Mouse (Mus musculus) limb, embryonic 14.5 days (tissue): ENCODE results near the gene Msx2. TPM values are rescaled to one million over a fixed set of nuclear protein-coding genes. Genes with fewer than 3 reads are reported as not detected.
A peak's percentile ranks its signal among the peaks of the same experiment; 100 is the strongest.

Experiments
- ATAC-seq: fragments of 200-750 bp; cut with Nextera tagmentation; 2 replicates; pipeline ENCODE4 v1.8.0; 2017; ENCODE audit warnings: low read depth, moderate number of reproducible peaks, moderate TSS enrichment; ENCODE audit not compliant: low FRiP score
- DNase-seq: peaks from one replicate; pipeline ENCODE4 v3.0.0-alpha.2; 2015; ENCODE audit warnings: low spot score
- H3K27ac ChIP-seq: fragments of 300-500 bp; sonication (generic); replicated peaks from 2 replicates; pipeline ENCODE4 v1.5.1; 2014; ENCODE audit warnings: low read depth, mild to moderate bottlenecking, low read length, moderate library complexity, mixed read lengths
- H3K27me3 ChIP-seq: fragments of 300-500 bp; sonication (generic); 2 replicates; pipeline ENCODE4 v1.6.1; 2014; ENCODE audit warnings: low read length, mixed read lengths; ENCODE audit not compliant: control insufficient read depth, insufficient read depth
- H3K36me3 ChIP-seq: fragments of 300-500 bp; sonication (generic); 2 replicates; pipeline ENCODE4 v1.6.1; 2014; ENCODE audit warnings: mild to moderate bottlenecking, low read length, moderate library complexity, mixed read lengths; ENCODE audit not compliant: control insufficient read depth, insufficient read depth
- H3K4me1 ChIP-seq: fragments of 300-500 bp; sonication (generic); 2 replicates; pipeline ENCODE4 v1.6.1; 2014; ENCODE audit warnings: antibody characterized with exemption, low read length, mixed read lengths; ENCODE audit not compliant: control insufficient read depth, insufficient read depth
- H3K4me2 ChIP-seq: fragments of 300-500 bp; sonication (generic); replicated peaks from 2 replicates; pipeline ENCODE4 v1.6.1; 2014; ENCODE audit warnings: low read depth, mild to moderate bottlenecking, low read length, moderate library complexity; ENCODE audit not compliant: severe bottlenecking
- H3K4me3 ChIP-seq: fragments of 300-500 bp; sonication (generic); replicated peaks from 2 replicates; pipeline ENCODE4 v1.5.1; 2014; ENCODE audit warnings: low read length
- H3K9ac ChIP-seq: fragments of 300-500 bp; sonication (generic); 2 replicates; pipeline ENCODE4 v1.6.1; 2014; ENCODE audit warnings: mild to moderate bottlenecking, low read depth, low read length, moderate library complexity; ENCODE audit not compliant: severe bottlenecking
- H3K9me3 ChIP-seq: fragments of 300-500 bp; sonication (generic); 2 replicates; pipeline ENCODE4 v1.6.1; 2016; ENCODE audit warnings: low read length; ENCODE audit not compliant: control insufficient read depth
- POLR2A ChIP-seq: fragments of 200-500 bp; IDR thresholded peaks from 2 replicates; pipeline ENCODE4 v1.8.0; 2012; ENCODE audit warnings: inconsistent platforms, mild to moderate bottlenecking, moderate library complexity, borderline replicate concordance; ENCODE audit not compliant: insufficient read depth, insufficient read length; ENCODE audit errors: extremely low read depth
- WGBS: fragments of 180-500 bp; shearing (Covaris S2); extraction: QIAGEN DNeasy Blood & Tissue Kit; methylation state at CpG from one replicate; pipeline ENCODE4 v1.1.7; 2014; 5-methylcytosine and 5-hydroxymethylcytosine counted together
- polyA plus RNA-seq, 2 experiments: library from polyadenylated mRNA; depleted of rRNA in 1 of 2; stranded (reverse) in 1 of 2; unstranded in 1 of 2; fragments of >200 nt; fragmentation: Nextera tagmentation in 1 of 2; extraction: Ambion mirVana in 1 of 2; gene quantifications; 2 replicates each; pipeline versions ENCODE4 v1.2.1 to v1.2.3; 2012 to 2014

The Msx2 gene
- polyA plus RNA-seq, 2 experiments = 17.5 to 19.4 TPM

DNA sequence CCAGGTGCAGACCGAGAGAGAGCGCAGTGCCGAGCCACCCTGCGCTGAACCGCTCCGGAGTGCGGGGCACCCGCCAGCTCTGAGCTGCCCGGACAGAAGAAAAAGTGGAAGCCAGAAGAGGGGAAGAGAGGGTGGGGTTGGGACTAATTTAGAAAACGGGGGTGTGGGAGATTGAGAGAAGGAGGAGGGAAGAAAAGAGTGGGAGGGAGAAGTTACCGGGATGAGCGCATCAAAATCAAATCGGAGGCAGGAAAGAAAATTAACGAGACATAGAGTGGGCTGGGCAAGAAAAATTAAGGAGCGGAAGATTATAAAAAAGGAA, 10.3 kb downstream of the Msx2 start:
- no peak overlapping the region for H3K27ac ChIP-seq

DNA sequence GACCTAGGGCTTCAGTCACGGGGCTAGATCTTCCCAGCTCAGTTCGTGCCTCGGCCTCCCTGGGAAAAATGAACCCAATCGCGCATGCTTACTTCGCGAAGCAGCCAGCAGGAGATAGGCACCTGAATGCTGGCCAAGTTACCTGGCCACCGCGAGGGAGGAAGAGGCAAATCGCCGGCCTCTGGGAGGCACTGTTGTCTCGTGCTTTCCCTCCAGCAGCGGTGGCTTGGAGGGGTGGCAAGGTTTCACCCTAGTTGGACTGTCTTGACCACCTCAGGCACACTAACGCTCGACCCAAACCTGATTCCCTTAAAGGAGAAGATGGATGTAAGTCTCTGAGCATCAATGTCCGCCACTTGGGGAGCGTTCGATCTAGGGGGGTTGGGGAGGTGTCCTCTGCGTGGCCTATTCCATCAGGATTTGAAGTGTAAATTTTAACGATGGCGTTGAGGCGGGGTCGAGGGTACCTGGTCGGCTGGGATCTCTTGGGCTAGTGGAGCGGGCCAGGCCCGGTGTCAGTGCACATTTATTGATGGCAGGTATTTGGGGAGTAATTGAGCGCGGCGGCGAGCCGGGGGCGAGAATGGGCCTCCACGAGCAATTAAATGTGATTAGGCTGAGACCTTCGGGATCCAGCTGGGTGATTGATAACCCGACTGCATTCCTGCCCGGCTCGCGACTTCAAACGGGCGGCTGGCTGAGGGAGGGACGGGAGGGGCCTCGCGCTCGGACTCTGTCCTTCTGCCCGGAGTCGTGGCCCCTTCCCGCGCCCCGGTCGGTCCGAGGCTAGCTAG, 10.8 kb downstream of the Msx2 start:
- ATAC-seq = no peak
- H3K27me3 ChIP-seq = peaks cover 51% of the 10 kb centered on the region
- no peak for DNase-seq
- H3K4me2 ChIP-seq = peak overlapping the region; percentile 79
- H3K9me3 ChIP-seq = no peaks in the 10 kb centered on the region
- no peaks in the 10 kb centered on the region for H3K36me3 ChIP-seq
- peaks cover 7% of the 10 kb centered on the region for H3K4me1 ChIP-seq
- H3K27ac ChIP-seq = no peak overlapping the region
- H3K4me3 ChIP-seq = peak overlapping the region; percentile 33
- no peak for TF ChIP-seq POLR2A
- 1% methylated on average over 51 of the region's 51 CpGs for WGBS
- peak overlapping the region; percentile 37 for H3K9ac ChIP-seq

More for the DNA sequence above, 10.3 kb downstream of the Msx2 start:
- peak overlapping the region; percentile 37 for H3K9ac ChIP-seq
- DNase-seq (no peak), ATAC-seq (no peak)
- peak overlapping the region; percentile 79 for H3K4me2 ChIP-seq
- peak overlapping the region; percentile 33 for H3K4me3 ChIP-seq
- TF ChIP-seq POLR2A = no peak
- no peaks in the 10 kb centered on the region for H3K36me3 ChIP-seq
- H3K9me3 ChIP-seq = no peaks in the 10 kb centered on the region
- peaks cover 51% of the 10 kb centered on the region for H3K27me3 ChIP-seq
- WGBS = under 1% methylated on average over 15 of the region's 15 CpGs
- peaks cover 7% of the 10 kb centered on the region for H3K4me1 ChIP-seq

DNA sequence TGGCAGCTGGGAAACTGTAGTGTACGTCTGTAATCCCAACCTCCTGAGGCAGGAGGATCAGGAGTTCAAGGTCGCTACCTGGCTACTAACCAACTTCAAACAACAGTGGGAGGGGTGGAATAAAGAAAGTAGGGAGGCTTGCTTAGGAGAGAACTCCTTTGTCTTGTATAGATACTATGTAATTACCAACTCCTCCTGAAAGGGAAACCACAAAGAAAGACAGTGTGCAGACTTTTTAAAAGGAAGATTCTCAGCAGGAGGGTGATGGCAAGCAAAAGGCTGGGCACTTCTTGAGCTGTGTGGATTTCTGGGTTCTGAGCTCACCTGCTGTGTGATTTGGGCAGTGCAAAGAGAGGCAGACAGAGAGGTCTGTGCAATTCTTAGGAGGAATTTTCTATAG, 11.5 kb downstream of the Msx2 start:
- Histone ChIP-seq H3K9me3 (no peaks in the 10 kb centered on the region), H3K9ac (no peak overlapping the region), H3K4me3 (no peak overlapping the region), H3K36me3 (no peaks in the 10 kb centered on the region), H3K27me3 (peaks cover 46% of the 10 kb centered on the region), H3K4me2 (no peak overlapping the region), H3K27ac (no peak overlapping the region), H3K4me1 (peaks cover 7% of the 10 kb centered on the region)
- no peak for TF ChIP-seq POLR2A
- 50% methylated on average over 2 of the region's 2 CpGs for WGBS
- no peak for ATAC-seq
- DNase-seq = no peak

DNA sequence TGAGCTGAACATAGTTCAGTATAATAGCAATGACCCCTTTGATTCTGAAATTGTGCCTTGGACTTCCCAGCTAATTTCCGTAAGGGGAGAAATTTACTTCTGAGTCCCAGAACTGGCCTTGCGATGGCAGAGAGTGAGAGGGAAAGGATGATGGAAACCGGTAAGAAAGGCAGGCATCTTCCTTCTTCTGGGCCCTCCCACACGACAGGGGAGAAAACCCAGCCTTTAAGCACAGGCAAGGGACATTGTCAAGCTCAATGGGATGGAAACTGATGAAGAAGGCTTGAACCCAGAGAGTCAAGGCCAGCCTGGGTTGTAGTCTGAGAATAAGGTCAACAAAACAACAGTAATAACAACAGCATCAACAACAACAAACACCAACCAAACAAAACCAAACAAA, 14.1 kb downstream of the Msx2 start:
- ATAC-seq = no peak
- H3K4me1 ChIP-seq = peaks cover 7% of the 10 kb centered on the region; the same call in 1 of the 2 replicates
- no peaks in the 10 kb centered on the region for H3K36me3 ChIP-seq
- no peak overlapping the region for H3K9ac ChIP-seq
- 71% methylated on average over 4 of the region's 4 CpGs for WGBS
- no peaks in the 10 kb centered on the region for H3K9me3 ChIP-seq
- H3K4me2 ChIP-seq = no peak overlapping the region
- no peak for TF ChIP-seq POLR2A
- H3K27me3 ChIP-seq = peaks cover 22% of the 10 kb centered on the region
- no peak overlapping the region for H3K27ac ChIP-seq
- H3K4me3 ChIP-seq = no peak overlapping the region
- DNase-seq = no peak

DNA sequence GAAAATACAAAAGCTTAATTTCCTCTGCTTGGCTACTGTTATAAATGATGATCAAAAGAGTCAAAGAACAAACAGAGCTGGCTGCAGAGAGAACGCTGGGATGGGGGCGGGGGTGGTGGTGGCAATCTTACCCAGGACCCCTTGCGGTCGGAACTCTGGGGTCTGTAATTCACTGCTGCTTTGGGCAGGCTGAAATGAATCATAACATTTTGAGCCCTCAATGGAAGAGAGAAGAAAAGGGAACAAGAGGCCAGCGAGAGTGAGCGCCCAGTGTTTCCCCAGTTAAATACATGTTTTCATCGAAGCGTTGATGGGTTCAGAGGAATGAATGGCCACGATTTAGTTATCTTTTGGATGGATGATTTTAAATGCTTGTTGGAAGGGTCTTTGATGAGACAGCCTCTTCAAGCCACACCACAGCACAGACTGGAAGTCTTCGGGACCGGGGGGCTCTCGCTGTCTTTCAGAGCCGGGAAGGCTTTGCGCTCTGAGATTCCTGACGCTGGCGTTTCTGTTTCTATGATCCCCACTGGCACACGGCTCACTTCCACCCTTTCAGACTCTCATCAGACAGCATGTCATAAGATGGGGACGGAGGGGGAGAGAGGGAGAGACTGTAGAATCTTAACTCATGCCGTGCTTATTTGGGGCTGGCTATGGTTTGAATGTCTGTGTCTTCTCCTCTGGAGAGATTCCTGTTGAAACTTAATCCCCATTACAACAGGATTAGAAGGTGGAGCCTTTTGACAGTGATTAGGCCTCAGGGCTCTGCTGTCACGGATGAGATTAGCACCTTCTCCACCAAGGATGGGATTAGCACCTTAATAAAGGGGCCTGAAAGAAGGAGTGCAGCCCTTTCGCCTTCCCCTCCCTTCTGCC, 17.8 kb downstream of the Msx2 start:
- no peak for TF ChIP-seq POLR2A
- DNase-seq = no peak
- Histone ChIP-seq H3K9me3 (no peaks in the 10 kb centered on the region), H3K27me3 (no peaks in the 10 kb centered on the region), H3K27ac (no peak overlapping the region), H3K36me3 (no peaks in the 10 kb centered on the region), H3K4me2 (peak overlapping the region; percentile 51), H3K4me1 (peaks cover 7% of the 10 kb centered on the region; the same call in 1 of the 2 replicates), H3K9ac (peak overlapping the region; percentile 47), H3K4me3 (peak overlapping the region; percentile 23)
- 9% methylated on average over 21 of the region's 21 CpGs for WGBS
- ATAC-seq = no peak
